Mouse (Mus musculus) stomach, embryonic 15.5 days (tissue): ENCODE measurements around the gene Rpl37a. TPM values are rescaled to one million over a fixed set of nuclear protein-coding genes. Genes with fewer than 3 reads are reported as not detected.

ENCODE experiments used
- ATAC-seq: fragments of 200-750 bp; cut with Nextera tagmentation; 2 replicates; pipeline ENCODE4 v1.8.0; 2017; ENCODE audit warnings: low read depth, moderate number of reproducible peaks, moderate TSS enrichment; ENCODE audit not compliant: insufficient read depth, low FRiP score
- H3K27ac ChIP-seq: fragments of 300-500 bp; sonication (generic); 2 replicates; pipeline ENCODE4 v1.5.1; 2015; ENCODE audit warnings: mild to moderate bottlenecking, inconsistent platforms
- H3K27me3 ChIP-seq: fragments of 300-500 bp; sonication (generic); replicated peaks from 2 replicates; pipeline ENCODE4 v1.6.1; 2015; ENCODE audit warnings: inconsistent platforms
- H3K36me3 ChIP-seq: fragments of 300-500 bp; sonication (generic); 2 replicates; pipeline ENCODE4 v1.6.1; 2015; ENCODE audit warnings: inconsistent platforms
- H3K4me1 ChIP-seq: fragments of 300-500 bp; sonication (generic); 2 replicates; pipeline ENCODE4 v1.6.1; 2015; ENCODE audit warnings: inconsistent platforms
- H3K4me2 ChIP-seq: fragments of 300-500 bp; sonication (generic); 2 replicates; pipeline ENCODE4 v1.6.1; 2015; ENCODE audit warnings: mild to moderate bottlenecking, inconsistent platforms
- H3K4me3 ChIP-seq: fragments of 300-500 bp; sonication (generic); replicated peaks from 2 replicates; pipeline ENCODE4 v1.5.1; 2015; ENCODE audit warnings: inconsistent platforms
- H3K9ac ChIP-seq: fragments of 300-500 bp; sonication (generic); 2 replicates; pipeline ENCODE4 v1.6.1; 2015; ENCODE audit warnings: inconsistent platforms
- H3K9me3 ChIP-seq: fragments of 300-500 bp; sonication (generic); 2 replicates; pipeline ENCODE4 v1.6.1; 2016; ENCODE audit warnings: inconsistent platforms
- WGBS: fragments of 180-500 bp; shearing (Covaris S2); methylation state at CpG from one replicate; pipeline ENCODE4 v1.1.7; 2015; 5-methylcytosine and 5-hydroxymethylcytosine counted together
- polyA plus RNA-seq: library from polyadenylated mRNA; unstranded; fragments of >200 nt; fragmentation: Nextera tagmentation; extraction: Ambion mirVana; gene quantifications from 2 replicates; pipeline ENCODE4 v1.2.1, GENCODE M21; 2015

Rpl37a gene
- polyA plus RNA-seq, 1 experiment from 2014 or later = 1,608 TPM

DNA sequence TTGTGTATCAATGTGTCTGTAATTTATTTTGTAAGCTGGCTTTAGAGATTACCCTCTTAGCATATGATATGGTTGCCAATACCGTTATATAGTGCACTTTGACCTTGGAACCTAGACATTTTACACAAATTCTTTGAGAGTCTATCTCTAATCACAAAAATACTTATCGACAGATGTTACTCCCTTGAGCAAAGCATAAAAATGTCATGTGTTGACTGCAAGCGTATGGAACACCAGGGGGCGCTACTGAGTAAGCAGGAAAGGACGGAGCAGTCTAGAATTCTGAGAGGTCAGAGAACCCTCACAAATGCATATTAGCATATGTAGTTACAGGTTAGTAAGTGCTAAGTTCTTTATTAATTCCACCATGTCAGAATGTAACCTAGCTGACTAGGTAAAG, 5.8 kb downstream of the Rpl37a start:
- Histone ChIP-seq H3K9me3 (no peaks in the 10 kb centered on the region), H3K4me1 (peaks cover 8% of the 10 kb centered on the region; the same call in 1 of the 2 replicates), H3K27ac (no peak overlapping the region), H3K4me2 (no peak overlapping the region), H3K9ac (no peak overlapping the region), H3K4me3 (no peak overlapping the region), H3K36me3 (peaks cover 12% of the 10 kb centered on the region; the same call in 1 of the 2 replicates), H3K27me3 (no peaks in the 10 kb centered on the region)
- WGBS = 7% methylated on average over 5 of the region's 5 CpGs
- no peak for ATAC-seq

DNA sequence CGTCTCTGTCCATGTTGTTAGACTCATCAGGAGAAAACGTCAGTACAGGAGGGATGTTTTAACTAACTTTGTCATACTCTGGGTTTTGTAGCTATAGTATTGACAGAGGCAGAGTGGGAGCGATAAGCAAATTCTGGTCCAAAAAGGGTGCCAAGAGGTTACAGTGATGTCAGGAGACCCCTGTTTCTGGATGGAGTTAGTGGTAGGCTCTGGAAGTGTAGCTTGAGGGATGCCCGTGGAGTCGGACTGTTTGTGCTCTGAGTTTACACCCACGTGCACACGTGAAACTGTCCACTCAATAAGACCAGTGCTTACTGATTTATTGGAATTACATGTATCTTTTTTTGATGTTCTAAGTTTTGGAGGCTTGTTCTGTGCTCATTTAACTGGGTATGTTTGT, 6.5 kb downstream of the Rpl37a start:
- peaks cover 7% of the 10 kb centered on the region; the same call in 1 of the 2 replicates for H3K4me1 ChIP-seq
- H3K4me2 ChIP-seq = no peak overlapping the region
- no peak for ATAC-seq
- H3K36me3 ChIP-seq = peaks cover 12% of the 10 kb centered on the region; the same call in 1 of the 2 replicates
- no peak overlapping the region for H3K27ac ChIP-seq
- no peak overlapping the region for H3K4me3 ChIP-seq
- no peaks in the 10 kb centered on the region for H3K27me3 ChIP-seq
- no peak overlapping the region for H3K9ac ChIP-seq
- 83% methylated on average over 7 of the region's 7 CpGs for WGBS
- H3K9me3 ChIP-seq = no peaks in the 10 kb centered on the region

DNA sequence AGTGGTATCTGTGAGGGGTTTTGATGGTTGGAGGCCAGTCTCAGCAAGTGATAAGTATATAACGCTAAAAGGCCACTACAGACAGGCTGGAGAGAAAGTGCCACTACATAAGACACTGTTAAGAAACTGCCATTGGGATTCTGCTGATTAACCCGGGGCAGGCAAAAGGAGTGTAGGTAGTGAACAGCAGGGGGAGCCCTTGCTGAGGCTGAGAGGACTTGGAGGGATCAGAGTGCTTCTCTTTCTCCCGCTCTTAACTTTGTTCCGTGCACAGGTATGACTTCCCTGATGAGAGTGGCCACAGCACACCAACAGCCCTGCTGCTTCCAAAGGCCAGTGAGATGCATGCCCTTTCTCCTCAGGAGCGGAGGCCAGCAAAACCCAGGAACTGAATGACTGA, 7.8 kb downstream of the Rpl37a start:
- Histone ChIP-seq H3K27me3 (no peaks in the 10 kb centered on the region), H3K4me2 (no peak overlapping the region), H3K9me3 (no peaks in the 10 kb centered on the region), H3K4me3 (no peak overlapping the region), H3K36me3 (0 out of 2 replicates have a peak, but pooled peaks cover 12% of the 10 kb centered on the region), H3K27ac (no peak overlapping the region), H3K4me1 (peaks cover 2% of the 10 kb centered on the region; the same call in 1 of the 2 replicates), H3K9ac (no peak overlapping the region)
- ATAC-seq = peak; percentile 62; the same call in 1 of the 2 replicates
- 22% methylated on average over 5 of the region's 5 CpGs for WGBS

DNA sequence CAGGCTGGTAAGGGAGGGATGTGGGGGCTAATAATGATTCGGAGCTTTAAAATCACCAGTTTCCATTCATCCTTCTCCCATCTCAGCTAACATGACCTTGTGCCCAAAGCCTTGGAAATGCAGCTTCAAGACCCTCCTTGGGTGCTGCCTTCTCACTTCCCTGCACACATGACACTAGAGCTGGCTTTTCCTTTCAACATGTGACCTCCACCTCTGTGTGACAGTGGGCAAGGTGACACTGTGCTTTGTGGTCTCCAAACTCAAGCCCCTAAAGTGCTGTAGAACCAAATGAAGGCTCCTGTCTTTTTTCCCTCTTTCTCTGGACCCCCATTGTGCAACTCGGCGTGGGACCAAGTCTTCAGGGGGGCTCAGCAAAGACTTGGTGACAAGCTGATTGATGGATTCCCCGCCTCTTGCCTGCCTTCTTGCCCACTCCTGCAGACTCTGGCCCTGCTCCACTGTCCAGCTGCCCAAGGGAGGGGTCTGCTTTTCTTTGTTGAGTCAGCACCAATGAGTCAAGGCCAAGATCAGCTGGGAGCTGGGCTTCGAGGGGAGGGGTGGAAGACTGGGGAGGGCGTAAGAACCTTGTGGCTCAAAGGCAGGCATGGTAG, 9.1 kb downstream of the Rpl37a start:
- ATAC-seq = no peak

DNA sequence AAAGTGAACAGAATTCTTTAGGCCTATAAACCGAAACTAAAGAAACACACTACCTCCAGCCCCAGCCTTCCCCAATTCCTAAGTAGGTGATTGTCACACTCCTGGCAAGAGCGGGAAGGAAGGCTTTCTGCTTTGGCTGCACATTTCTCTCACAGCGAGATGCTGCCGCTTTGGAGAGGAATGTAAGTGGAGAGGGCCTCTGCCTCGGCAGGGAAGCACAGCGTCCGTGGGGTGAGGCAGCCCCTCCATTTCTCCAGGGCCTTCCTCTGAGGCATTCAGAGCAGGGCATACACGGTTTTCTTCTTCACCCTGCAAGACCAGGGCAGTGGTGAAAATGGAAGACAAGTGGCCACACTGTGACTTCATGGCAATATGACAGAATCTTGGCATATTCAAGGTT, 11.6 kb downstream of the Rpl37a start:
- H3K4me3 ChIP-seq = no peak overlapping the region
- WGBS = 56% methylated on average over 8 of the region's 8 CpGs
- ATAC-seq = no peak
- H3K9me3 ChIP-seq = no peaks in the 10 kb centered on the region
- no peak overlapping the region for H3K9ac ChIP-seq
- no peaks in the 10 kb centered on the region for H3K27me3 ChIP-seq
- peaks cover 2% of the 10 kb centered on the region; the same call in 1 of the 2 replicates for H3K4me1 ChIP-seq
- H3K4me2 ChIP-seq = no peak overlapping the region
- H3K27ac ChIP-seq = no peak overlapping the region
- no peaks in the 10 kb centered on the region for H3K36me3 ChIP-seq

More for the DNA sequence above, 9.1 kb downstream of the Rpl37a start:
- WGBS = 62% methylated on average over 6 of the region's 6 CpGs
- Histone ChIP-seq H3K36me3 (0 out of 2 replicates have a peak, but pooled peaks cover 5% of the 10 kb centered on the region), H3K9ac (no peak overlapping the region), H3K4me3 (no peak overlapping the region), H3K4me2 (no peak overlapping the region), H3K4me1 (peaks cover 2% of the 10 kb centered on the region; the same call in 1 of the 2 replicates), H3K27ac (no peak overlapping the region), H3K27me3 (no peaks in the 10 kb centered on the region), H3K9me3 (no peaks in the 10 kb centered on the region)

DNA sequence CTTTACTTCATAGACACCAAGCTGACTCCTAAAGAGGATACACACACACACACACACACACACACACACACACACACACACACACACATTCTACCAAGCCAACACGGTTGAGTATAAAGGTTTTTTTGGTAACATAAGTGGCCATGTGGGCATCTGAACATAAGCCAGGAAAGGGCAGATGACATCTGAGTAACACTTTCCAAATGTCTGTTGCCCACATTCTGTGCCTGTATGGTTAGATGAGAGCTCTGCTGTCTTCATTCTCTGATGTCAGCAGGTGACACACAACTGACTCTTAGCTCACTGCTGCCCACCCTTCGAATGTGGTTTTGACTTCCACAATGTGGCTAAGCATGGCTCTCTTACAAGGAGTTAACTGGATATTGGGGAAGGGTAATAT, 13.3 kb downstream of the Rpl37a start:
- H3K4me1 ChIP-seq = no peaks in the 10 kb centered on the region
- no peaks in the 10 kb centered on the region for H3K36me3 ChIP-seq
- H3K9ac ChIP-seq = no peak overlapping the region
- H3K27me3 ChIP-seq = no peaks in the 10 kb centered on the region
- no peak overlapping the region for H3K4me2 ChIP-seq
- H3K4me3 ChIP-seq = no peak overlapping the region
- no peak for ATAC-seq
- WGBS = 78% methylated on average over 2 of the region's 2 CpGs
- no peaks in the 10 kb centered on the region for H3K9me3 ChIP-seq
- H3K27ac ChIP-seq = no peak overlapping the region

DNA sequence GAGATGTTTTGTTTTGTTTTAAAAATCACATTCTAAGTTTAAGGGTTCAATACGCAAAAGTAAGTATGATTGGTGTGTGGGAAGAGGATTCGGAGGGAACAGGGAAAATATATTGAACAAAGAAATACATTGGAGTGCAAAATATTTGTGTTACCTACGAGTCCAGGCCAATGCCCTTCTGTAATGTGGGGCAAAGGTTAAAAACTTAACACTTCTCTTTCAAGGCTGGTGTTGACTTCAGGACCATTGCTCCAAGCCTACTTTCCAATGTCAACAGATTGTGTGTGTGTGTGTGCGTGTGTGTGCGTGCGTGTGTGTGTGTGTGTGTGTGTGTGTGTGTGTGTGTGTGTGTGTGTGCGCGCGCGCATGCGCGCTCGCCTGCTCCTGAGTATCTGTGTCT, 14.9 kb downstream of the Rpl37a start:
- Histone ChIP-seq H3K9ac (no peak overlapping the region), H3K4me1 (no peaks in the 10 kb centered on the region), H3K36me3 (no peaks in the 10 kb centered on the region), H3K27me3 (no peaks in the 10 kb centered on the region), H3K9me3 (no peaks in the 10 kb centered on the region), H3K4me2 (no peak overlapping the region), H3K27ac (no peak overlapping the region), H3K4me3 (no peak overlapping the region)
- 87% methylated on average over 13 of the region's 13 CpGs for WGBS
- ATAC-seq = no peak

DNA sequence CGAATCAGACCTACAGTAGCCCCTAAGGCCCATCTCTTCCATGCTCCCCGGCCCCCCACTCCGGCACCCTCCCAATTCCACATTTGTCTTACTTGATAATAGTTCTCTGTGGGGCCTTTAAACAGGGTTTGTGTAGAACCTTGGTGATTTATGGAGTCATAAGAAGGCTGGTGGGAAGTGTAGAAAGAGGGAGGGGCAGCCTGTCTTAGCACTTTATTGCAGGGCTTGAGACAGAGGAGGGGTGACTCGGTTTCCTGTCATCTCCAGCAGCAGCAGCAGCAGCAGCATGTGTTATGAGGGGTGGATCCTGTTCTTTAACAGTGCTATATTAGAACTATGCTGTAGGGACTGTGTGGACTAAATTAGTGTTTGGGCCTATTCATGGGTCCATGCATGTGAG, 17.7 kb downstream of the Rpl37a start:
- H3K27me3 ChIP-seq = no peaks in the 10 kb centered on the region
- H3K27ac ChIP-seq = no peak overlapping the region
- H3K9me3 ChIP-seq = no peaks in the 10 kb centered on the region
- H3K4me3 ChIP-seq = no peak overlapping the region
- H3K4me1 ChIP-seq = no peaks in the 10 kb centered on the region
- WGBS = 57% methylated on average over 4 of the region's 4 CpGs
- ATAC-seq = no peak
- H3K4me2 ChIP-seq = no peak overlapping the region
- no peaks in the 10 kb centered on the region for H3K36me3 ChIP-seq
- no peak overlapping the region for H3K9ac ChIP-seq

DNA sequence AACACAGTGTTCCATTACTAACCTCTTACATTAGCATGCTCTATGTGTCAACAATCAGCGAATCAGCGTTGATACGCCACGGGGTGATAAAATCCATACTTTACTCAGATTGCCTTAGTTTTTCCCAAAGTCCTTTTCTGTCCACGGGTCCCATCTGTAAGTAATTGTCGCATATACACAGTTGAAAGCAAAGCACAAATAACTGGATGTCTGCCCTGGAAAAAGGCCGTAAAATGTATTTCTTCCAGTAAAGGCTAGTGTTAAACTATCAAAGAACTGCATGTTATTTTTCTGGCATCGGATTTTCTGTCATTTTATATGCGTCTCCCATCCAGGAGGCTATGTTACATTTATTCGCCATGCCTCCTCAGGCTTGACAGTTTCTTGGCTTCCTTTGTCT, 19.0 kb downstream of the Rpl37a start:
- Histone ChIP-seq H3K4me2 (no peak overlapping the region), H3K27me3 (no peaks in the 10 kb centered on the region), H3K4me1 (no peaks in the 10 kb centered on the region), H3K9ac (no peak overlapping the region), H3K4me3 (no peak overlapping the region), H3K27ac (no peak overlapping the region), H3K36me3 (no peaks in the 10 kb centered on the region), H3K9me3 (no peaks in the 10 kb centered on the region)
- WGBS = 57% methylated on average over 10 of the region's 10 CpGs
- ATAC-seq = no peak

DNA sequence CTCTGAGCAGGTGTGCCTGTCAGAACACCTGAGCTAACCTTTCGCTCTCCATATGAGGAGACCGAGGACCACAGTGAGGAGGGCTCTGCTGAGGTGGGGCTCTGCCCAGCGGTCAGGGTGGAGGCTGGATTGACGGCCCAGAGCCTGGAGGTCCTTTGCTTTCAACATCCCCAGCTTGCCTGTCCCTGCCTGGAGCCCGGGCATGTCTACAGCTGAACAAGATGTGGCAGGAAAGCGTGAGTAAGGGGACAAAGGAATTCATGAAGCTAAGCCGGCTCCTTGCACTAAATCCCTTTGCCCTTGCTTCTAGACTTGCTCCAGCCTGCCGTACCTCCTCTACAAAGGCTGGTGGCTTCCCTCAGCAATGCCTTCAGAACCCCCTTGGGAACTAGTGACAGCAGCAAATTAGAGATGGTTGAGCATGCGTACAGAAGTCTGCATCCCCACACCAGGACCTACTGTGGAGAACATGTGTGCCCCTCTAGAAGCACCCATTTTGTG, 22.2 kb downstream of the Rpl37a start:
- no peak for ATAC-seq
- no peaks in the 10 kb centered on the region for H3K27me3 ChIP-seq
- no peak overlapping the region for H3K4me3 ChIP-seq
- H3K9me3 ChIP-seq = no peaks in the 10 kb centered on the region
- WGBS = 87% methylated on average over 9 of the region's 9 CpGs
- H3K36me3 ChIP-seq = no peaks in the 10 kb centered on the region
- no peak overlapping the region for H3K9ac ChIP-seq
- H3K4me1 ChIP-seq = peaks cover 10% of the 10 kb centered on the region; the same call in 1 of the 2 replicates
- H3K4me2 ChIP-seq = no peak overlapping the region
- peak overlapping the region; percentile 53; the same call in 1 of the 2 replicates for H3K27ac ChIP-seq

DNA sequence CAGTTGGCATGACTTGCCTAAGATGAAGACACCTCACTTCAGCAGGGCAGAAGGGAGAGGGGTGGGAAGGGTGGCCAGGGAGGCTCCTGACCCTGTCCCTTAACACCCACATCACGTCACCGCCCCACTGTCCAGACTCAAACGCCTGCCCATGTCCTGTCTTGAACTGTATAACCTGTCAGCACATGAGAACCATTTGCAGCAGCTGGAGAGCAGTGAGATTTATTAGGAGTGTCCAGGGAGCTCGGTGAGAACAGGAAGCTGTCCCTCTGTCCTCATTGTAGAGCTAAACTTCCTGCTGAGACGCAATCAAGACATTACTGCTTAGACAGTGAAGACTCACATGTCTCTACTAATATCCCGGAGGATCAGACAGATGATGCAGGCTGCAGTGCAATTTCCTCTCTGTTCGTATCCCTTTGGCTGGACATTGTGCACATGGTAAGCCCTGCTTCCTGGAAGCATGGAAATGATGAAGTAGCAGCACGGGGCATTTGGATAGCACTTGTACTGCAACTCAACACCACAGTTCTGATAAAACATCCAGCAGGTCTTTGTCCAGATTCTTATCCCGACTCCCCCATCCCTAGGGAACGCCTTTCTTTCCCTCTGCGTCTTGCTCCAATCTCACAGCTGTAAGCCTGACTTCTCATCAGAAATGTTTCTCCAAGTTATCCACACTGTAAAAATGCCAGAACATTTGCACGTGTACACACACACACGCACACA, 25.5 kb downstream of the Rpl37a start:
- H3K27ac ChIP-seq = no peak overlapping the region
- H3K4me3 ChIP-seq = no peak overlapping the region
- no peak for ATAC-seq
- H3K4me1 ChIP-seq = peaks cover 15% of the 10 kb centered on the region; the same call in 1 of the 2 replicates
- H3K4me2 ChIP-seq = no peak overlapping the region
- H3K9me3 ChIP-seq = no peaks in the 10 kb centered on the region
- H3K9ac ChIP-seq = no peak overlapping the region
- WGBS = 40% methylated on average over 13 of the region's 13 CpGs
- no peaks in the 10 kb centered on the region for H3K27me3 ChIP-seq
- no peaks in the 10 kb centered on the region for H3K36me3 ChIP-seq
